Mouse (Mus musculus): Measurements from ENCODE around the gene Hoxc5. TPM values are rescaled to one million over a fixed set of nuclear protein-coding genes. Genes with fewer than 3 reads are reported as not detected.

Hoxc5 gene
- polyA plus RNA-seq, 2 experiments: 0.06 TPM; not detected in 1

- TF ChIP-seq EP300 (IDR thresholded peaks at IDR 0.05; ENCODE audit: low read depth): no peak
- peak; percentile 76 for TF ChIP-seq CTCF (IDR thresholded peaks at IDR 0.05; ENCODE audit: low read depth)
- no peaks in the 10 kb centered on the region for H3K36me3 ChIP-seq (replicated peaks; ENCODE audit: control insufficient read depth, insufficient read depth, low read depth)
- DNase-seq (ENCODE audit: low read depth in 3 of 3, low spot score in 3 of 3) (peak; percentile 4 to 22 (median 7)), ATAC-seq (ENCODE audit: insufficient read depth) (no peak)
- WGBS (ENCODE audit: insufficient replicate concordance): 3% methylated on average over 30 of the region's 30 CpGs
- H3K4me3 ChIP-seq (ENCODE audit: insufficient read depth in 1 of 2, low read depth in 2 of 2, low read length in 2 of 2): no peak overlapping the region
- H3K27me3 ChIP-seq (ENCODE audit: control insufficient read depth, insufficient read depth, low read length): peaks cover 97% of the 10 kb centered on the region
- no peaks in the 10 kb centered on the region for H3K4me1 ChIP-seq (replicated peaks; ENCODE audit: control insufficient read depth in 2 of 2, insufficient read depth in 2 of 2, low read length in 1 of 2)
- no peaks in the 10 kb centered on the region for H3K9me3 ChIP-seq (ENCODE audit: control insufficient read depth, low read length)
- H3K9ac ChIP-seq (replicated peaks): no peak overlapping the region
- H3K4me2 ChIP-seq (ENCODE audit: low read depth): no peak overlapping the region
- no peak overlapping the region for H3K27ac ChIP-seq
Observed at GRCm38 (mm10) chr15:102965892-102966775, 1.1 kb upstream of the Hoxc5 start.

- Histone ChIP-seq H3K4me2 (ENCODE audit: low read depth) (no peak within 1 kb of the TSS), H3K27ac (no peak within 1 kb of the TSS), H3K4me1 (replicated peaks; ENCODE audit: control insufficient read depth in 2 of 2, insufficient read depth in 2 of 2, low read length in 1 of 2) (no peaks in the 10 kb centered on the region), H3K4me3 (ENCODE audit: insufficient read depth in 1 of 2, low read depth in 2 of 2, low read length in 2 of 2) (no peak within 1 kb of the TSS), H3K27me3 (ENCODE audit: control insufficient read depth, insufficient read depth, low read length) (peaks cover 97% of the 10 kb centered on the region), H3K36me3 (replicated peaks; ENCODE audit: control insufficient read depth, insufficient read depth, low read depth) (no peaks in the 10 kb centered on the region), H3K9ac (replicated peaks) (no peak within 1 kb of the TSS), H3K9me3 (ENCODE audit: control insufficient read depth, low read length) (no peaks in the 10 kb centered on the region)
- no peak for DNase-seq (ENCODE audit: low read depth in 3 of 3, low spot score in 3 of 3)
- 3% methylated on average over 27 of the region's 27 CpGs for WGBS (ENCODE audit: insufficient replicate concordance)
- no peak for ATAC-seq (ENCODE audit: insufficient read depth)
- TF ChIP-seq CTCF (IDR thresholded peaks at IDR 0.05; ENCODE audit: low read depth): no peak
- no peak for TF ChIP-seq EP300 (IDR thresholded peaks at IDR 0.05; ENCODE audit: low read depth)
Observed at GRCm38 (mm10) chr15:102966776-102967311, 399 bp upstream of the Hoxc5 start, which contains the start of gene Hoxc10. Gene Hoxc10, plus strand, starts transcription at chr15:102966796.

- WGBS (ENCODE audit: insufficient replicate concordance): 3% methylated on average over 34 of the region's 34 CpGs
- TF ChIP-seq EP300 (IDR thresholded peaks at IDR 0.05; ENCODE audit: low read depth) (no peak), CTCF (IDR thresholded peaks at IDR 0.05; ENCODE audit: low read depth) (no peak)
- peaks cover 99% of the 10 kb centered on the region for H3K27me3 ChIP-seq (ENCODE audit: control insufficient read depth, insufficient read depth, low read length)
- no peak overlapping the region for H3K4me2 ChIP-seq (ENCODE audit: low read depth)
- H3K36me3 ChIP-seq (replicated peaks; ENCODE audit: control insufficient read depth, insufficient read depth, low read depth): no peaks in the 10 kb centered on the region
- H3K4me1 ChIP-seq (replicated peaks; ENCODE audit: control insufficient read depth in 2 of 2, insufficient read depth in 2 of 2, low read length in 1 of 2): no peaks in the 10 kb centered on the region
- no peaks in the 10 kb centered on the region for H3K9me3 ChIP-seq (ENCODE audit: control insufficient read depth, low read length)
- no peak for ATAC-seq (ENCODE audit: insufficient read depth)
- H3K4me3 ChIP-seq (ENCODE audit: insufficient read depth in 1 of 2, low read depth in 2 of 2, low read length in 2 of 2): no peak overlapping the region
- no peak overlapping the region for H3K9ac ChIP-seq (replicated peaks)
- no peak overlapping the region for H3K27ac ChIP-seq
- DNase-seq (ENCODE audit: low read depth in 3 of 3, low spot score in 3 of 3): no peak
Observed at GRCm38 (mm10) chr15:102967511-102968397, 511 bp downstream of the Hoxc5 start.

- Histone ChIP-seq H3K27ac (no peak overlapping the region), H3K36me3 (replicated peaks; ENCODE audit: control insufficient read depth, insufficient read depth, low read depth) (no peaks in the 10 kb centered on the region), H3K4me2 (ENCODE audit: low read depth) (no peak overlapping the region), H3K4me1 (replicated peaks; ENCODE audit: control insufficient read depth in 2 of 2, insufficient read depth in 2 of 2, low read length in 1 of 2) (no peaks in the 10 kb centered on the region), H3K4me3 (ENCODE audit: insufficient read depth in 1 of 2, low read depth in 2 of 2, low read length in 2 of 2) (no peak overlapping the region), H3K27me3 (ENCODE audit: control insufficient read depth, insufficient read depth, low read length) (peaks cover 99% of the 10 kb centered on the region), H3K9me3 (ENCODE audit: control insufficient read depth, low read length) (no peaks in the 10 kb centered on the region), H3K9ac (replicated peaks) (no peak overlapping the region)
- ATAC-seq (ENCODE audit: insufficient read depth) (no peak), DNase-seq (ENCODE audit: low read depth in 3 of 3, low spot score in 3 of 3) (no peak)
- TF ChIP-seq EP300 (IDR thresholded peaks at IDR 0.05; ENCODE audit: low read depth) (no peak), CTCF (IDR thresholded peaks at IDR 0.05; ENCODE audit: low read depth) (no peak)
- WGBS (ENCODE audit: insufficient replicate concordance): 13% methylated on average over 1 of the region's 1 CpGs
Observed at GRCm38 (mm10) chr15:102969296-102969695, 2.1 kb downstream of the Hoxc5 start.
